Mouse (Mus musculus): ENCODE measurements around the gene Ell.

Gene Ell

DNA sequence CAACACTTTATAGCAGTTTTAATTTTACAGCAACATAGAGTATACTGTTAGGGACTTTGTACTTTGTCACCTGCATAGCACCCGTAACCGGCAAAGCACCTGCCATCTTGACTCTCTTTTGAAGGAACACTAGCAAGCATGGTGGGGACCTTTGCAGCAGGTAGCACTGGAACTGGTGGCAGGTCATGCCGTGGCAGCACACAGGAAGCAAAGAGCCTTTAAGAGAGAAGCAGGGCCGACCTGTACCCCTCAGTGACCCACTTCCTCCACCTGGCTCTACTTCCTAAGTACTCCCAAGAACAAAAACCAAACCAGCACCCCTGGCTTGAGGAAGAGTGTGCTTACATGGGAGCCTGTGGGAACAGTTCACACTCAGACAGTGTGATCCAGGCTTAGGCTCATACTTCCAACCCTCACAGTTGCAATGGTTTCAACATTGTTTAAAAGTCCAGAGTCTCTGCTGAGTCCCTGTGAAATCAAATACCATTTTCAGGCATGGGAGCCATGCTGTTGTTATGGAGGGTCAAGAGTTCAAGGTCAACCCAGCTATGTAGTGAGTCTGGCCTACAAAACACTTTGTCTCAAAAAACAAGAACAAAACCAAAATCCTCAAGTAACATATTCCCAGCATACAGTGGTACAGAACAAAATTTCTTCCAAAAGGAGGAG lies 16.0 kb downstream of the Ell start:
- in situ Hi-C loops (cut with MboI; ENCODE audit: low pct_unique_long_range_greater_than_20kb in 1 of 2, low sequenced_read_pairs in 2 of 2, unreplicated experiment in 1 of 2), result no loop called here

DNA sequence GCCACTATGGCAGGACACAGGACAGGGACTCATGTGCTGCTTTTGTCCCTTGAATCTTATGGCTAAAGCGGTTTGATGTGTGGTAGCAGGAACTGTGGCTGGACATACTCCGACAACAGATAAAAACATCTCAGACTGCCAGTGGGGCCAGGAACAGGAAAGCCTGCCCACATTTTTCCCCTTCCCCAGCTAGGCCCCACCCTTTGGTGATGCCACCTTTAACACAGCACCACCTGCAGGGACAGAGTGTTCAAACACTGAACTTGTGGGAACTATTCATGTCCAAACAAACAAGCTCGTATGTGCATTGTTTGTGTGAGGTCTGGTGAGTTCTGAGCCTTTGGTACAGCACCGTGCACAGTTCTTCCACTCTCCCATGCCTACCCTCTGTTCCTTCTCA lies 19.1 kb downstream of the Ell start:
- in situ Hi-C loops (cut with MboI; ENCODE audit: low pct_unique_long_range_greater_than_20kb in 1 of 2, low sequenced_read_pairs in 2 of 2, unreplicated experiment in 1 of 2), result no loop called here

DNA sequence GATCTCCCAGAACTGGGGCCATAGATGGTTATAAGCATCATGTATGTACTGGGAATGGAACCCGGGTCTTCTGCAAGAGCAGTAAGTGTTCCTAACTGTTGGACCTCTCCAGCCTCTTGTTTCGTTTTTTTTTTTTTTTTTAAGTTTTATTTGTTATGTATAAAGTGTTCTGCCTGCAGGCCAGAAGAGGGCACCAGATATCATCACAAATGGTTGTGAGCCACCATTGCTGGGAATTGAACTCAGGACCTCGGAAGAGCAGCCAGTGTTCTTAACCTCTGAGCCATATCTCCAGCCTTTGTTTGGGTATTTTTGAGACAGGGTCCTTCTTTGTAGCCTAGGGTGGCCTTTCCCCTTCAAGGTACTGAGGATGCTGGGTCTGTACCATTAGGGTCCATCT lies 19.7 kb downstream of the Ell start:
- in situ Hi-C loops (cut with MboI; ENCODE audit: low pct_unique_long_range_greater_than_20kb in 1 of 2, low sequenced_read_pairs in 2 of 2, unreplicated experiment in 1 of 2), result no loop called here

GRCm38 (mm10) chr8:70560096-70560495 lies 20.8 kb downstream of the Ell start:
- in situ Hi-C loops (cut with MboI; ENCODE audit: low pct_unique_long_range_greater_than_20kb in 1 of 2, low sequenced_read_pairs in 2 of 2, unreplicated experiment in 1 of 2), result loop anchor here in 1 of 2 experiments (5.0 kb wide), 1 partner anchor 37 kb away; no protein-coding TSS in a partner anchor

DNA sequence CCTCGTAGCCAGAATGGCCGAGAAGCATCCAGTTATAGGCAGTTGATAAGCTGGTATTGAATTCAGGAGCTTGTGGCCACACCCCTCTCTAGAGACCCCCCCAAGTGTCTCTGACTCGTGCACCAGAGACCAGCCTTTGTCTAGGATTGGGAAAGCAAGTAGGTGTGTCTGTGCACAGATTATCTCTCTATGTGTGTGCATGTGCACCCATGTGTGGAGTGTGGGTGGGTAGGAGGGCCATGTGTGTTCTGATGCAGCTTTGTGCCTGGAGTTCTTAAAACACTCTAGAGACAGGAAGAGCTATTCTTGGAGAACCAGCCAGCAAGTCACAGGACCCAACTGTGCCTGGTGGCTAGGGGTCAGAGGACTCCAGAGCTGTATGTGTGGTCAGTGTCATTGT lies 21.3 kb downstream of the Ell start:
- in situ Hi-C loops (cut with MboI; ENCODE audit: low pct_unique_long_range_greater_than_20kb in 1 of 2, low sequenced_read_pairs in 2 of 2, unreplicated experiment in 1 of 2), result loop anchor here in 1 of 2 experiments (5.0 kb wide), 1 partner anchor 37 kb away; no protein-coding TSS in a partner anchor

DNA sequence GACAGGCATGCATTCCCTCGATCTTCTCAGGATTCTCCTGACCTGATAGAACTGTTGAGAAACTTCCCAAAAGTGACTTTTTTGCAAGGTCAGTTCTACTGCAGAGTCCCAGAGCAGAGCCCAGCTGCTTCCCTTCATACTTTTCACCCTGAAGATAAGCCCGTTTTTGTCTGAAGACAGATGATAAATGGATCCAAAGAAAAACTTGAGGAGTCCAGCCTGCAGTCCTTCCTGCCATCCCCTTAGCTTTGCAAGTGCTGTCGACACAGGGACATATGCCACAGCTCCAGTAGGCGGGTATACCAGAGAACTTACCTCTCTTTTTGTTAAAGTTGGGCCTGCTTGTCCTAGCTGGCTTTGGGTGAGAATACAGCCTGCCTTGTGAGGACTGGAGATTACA lies 22.1 kb downstream of the Ell start:
- in situ Hi-C loops (cut with MboI; ENCODE audit: low pct_unique_long_range_greater_than_20kb in 1 of 2, low sequenced_read_pairs in 2 of 2, unreplicated experiment in 1 of 2), result loop anchor here in 1 of 2 experiments (5.0 kb wide), 1 partner anchor 36 kb away; no protein-coding TSS in a partner anchor

GRCm38 (mm10) chr8:70561809-70562535 lies 22.7 kb downstream of the Ell start:
- in situ Hi-C loops (cut with MboI; ENCODE audit: low pct_unique_long_range_greater_than_20kb in 1 of 2, low sequenced_read_pairs in 2 of 2, unreplicated experiment in 1 of 2), result loop anchor here in 1 of 2 experiments (5.0 kb wide), 1 partner anchor 35 kb away; no protein-coding TSS in a partner anchor

GRCm38 (mm10) chr8:70562802-70563201 lies 23.5 kb downstream of the Ell start:
- in situ Hi-C loops (cut with MboI; ENCODE audit: low pct_unique_long_range_greater_than_20kb in 1 of 2, low sequenced_read_pairs in 2 of 2, unreplicated experiment in 1 of 2), result loop anchor here in 1 of 2 experiments (5.0 kb wide), 1 partner anchor 34 kb away; no protein-coding TSS in a partner anchor

GRCm38 (mm10) chr8:70563763-70564387 lies 24.6 kb downstream of the Ell start:
- in situ Hi-C loops (cut with MboI; ENCODE audit: low pct_unique_long_range_greater_than_20kb in 1 of 2, low sequenced_read_pairs in 2 of 2, unreplicated experiment in 1 of 2), result loop anchor here in 1 of 2 experiments (5.0 kb wide), 1 partner anchor 33 kb away; no protein-coding TSS in a partner anchor

GRCm38 (mm10) chr8:70564696-70565235 lies 25.5 kb downstream of the Ell start:
- in situ Hi-C loops (cut with MboI; ENCODE audit: low pct_unique_long_range_greater_than_20kb in 1 of 2, low sequenced_read_pairs in 2 of 2, unreplicated experiment in 1 of 2), result loop anchor here in 1 of 2 experiments (5.0 kb wide), 1 partner anchor 33 kb away; no protein-coding TSS in a partner anchor

- in situ Hi-C loops (cut with MboI; ENCODE audit: low pct_unique_long_range_greater_than_20kb in 1 of 2, low sequenced_read_pairs in 2 of 2, unreplicated experiment in 1 of 2), result no loop called here
Measured at GRCm38 (mm10) chr8:70565561-70565960, 26.3 kb downstream of the Ell start.

DNA sequence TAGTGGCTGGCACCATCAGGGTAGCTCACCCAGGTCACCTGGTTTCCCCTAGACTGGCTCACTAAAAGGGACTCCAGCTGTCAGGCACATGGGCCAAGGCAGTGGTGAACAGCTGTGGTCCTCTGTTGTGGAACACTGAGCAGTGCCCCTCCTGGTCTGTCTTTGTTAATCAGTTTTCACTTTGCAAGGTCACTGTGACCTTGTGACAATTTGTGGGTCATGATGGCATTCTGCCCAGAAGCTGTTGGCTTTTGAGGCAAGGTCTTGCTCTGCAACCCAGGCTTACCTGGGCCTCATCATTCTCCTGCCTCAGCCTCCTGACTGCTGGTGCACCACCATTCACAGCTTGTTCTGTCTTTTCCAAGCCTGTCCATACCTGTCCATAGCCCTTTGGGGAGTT lies 31.1 kb downstream of the Ell start:
- in situ Hi-C loops (cut with MboI; ENCODE audit: low pct_unique_long_range_greater_than_20kb in 1 of 2, low sequenced_read_pairs in 2 of 2, unreplicated experiment in 1 of 2), result no loop called here

DNA sequence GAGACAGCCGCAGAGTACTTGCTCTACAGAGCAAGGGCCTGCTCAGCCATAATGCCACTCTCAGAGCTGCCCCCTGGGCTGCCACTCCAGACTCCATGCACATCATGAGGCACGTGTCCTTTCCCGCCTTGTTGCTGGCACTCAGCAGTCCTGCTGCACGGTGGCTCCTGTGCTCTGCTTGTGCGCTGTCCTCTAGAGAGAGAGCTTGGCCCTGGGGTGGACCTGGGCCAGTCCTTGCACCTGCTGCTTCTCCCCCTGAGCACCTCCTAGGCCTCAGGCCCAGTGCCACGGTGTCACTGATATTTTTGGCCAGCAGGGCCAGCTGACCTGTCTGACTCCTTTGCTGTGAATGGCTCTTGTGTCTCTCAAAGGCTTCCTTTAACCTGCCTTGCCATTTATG lies 31.7 kb downstream of the Ell start:
- in situ Hi-C loops (cut with MboI; ENCODE audit: low pct_unique_long_range_greater_than_20kb in 1 of 2, low sequenced_read_pairs in 2 of 2, unreplicated experiment in 1 of 2), result no loop called here

- in situ Hi-C loops (cut with MboI; ENCODE audit: low pct_unique_long_range_greater_than_20kb in 1 of 2, low sequenced_read_pairs in 2 of 2, unreplicated experiment in 1 of 2), result no loop called here
Measured at GRCm38 (mm10) chr8:70574302-70574701, 35.0 kb downstream of the Ell start.

DNA sequence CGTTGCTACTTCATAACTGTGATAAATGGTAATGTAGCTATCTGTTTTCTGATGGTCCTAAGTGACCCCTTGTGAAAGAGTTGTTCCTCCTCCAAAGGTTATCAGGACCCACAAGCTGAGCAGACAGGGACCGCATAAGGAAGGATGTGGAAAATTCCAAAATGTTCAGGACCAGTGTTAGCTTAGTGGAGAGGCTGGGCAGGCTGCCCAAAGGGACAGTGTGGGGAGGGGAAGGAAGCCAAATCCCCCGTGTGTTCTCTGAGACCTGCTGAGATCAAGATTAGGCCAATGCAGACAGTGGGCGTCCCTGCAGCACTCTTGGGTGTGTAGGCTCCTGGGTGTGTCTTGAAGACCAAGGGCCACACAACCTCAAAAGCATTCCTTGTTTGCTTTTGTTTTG lies 35.7 kb downstream of the Ell start:
- in situ Hi-C loops (cut with MboI; ENCODE audit: low pct_unique_long_range_greater_than_20kb in 1 of 2, low sequenced_read_pairs in 2 of 2, unreplicated experiment in 1 of 2), result no loop called here

- in situ Hi-C loops (cut with MboI; ENCODE audit: low pct_unique_long_range_greater_than_20kb in 1 of 2, low sequenced_read_pairs in 2 of 2, unreplicated experiment in 1 of 2), result no loop called here
Measured at GRCm38 (mm10) chr8:70577207-70577606, 38.0 kb downstream of the Ell start.

GRCm38 (mm10) chr8:70583476-70584387 lies 44.5 kb downstream of the Ell start:
- in situ Hi-C loops (cut with MboI; ENCODE audit: low pct_unique_long_range_greater_than_20kb in 1 of 2, low sequenced_read_pairs in 2 of 2, unreplicated experiment in 1 of 2), result no loop called here

Measured in mouse embryonic stem cell (cell line).